Mouse (Mus musculus): Measurements from ENCODE around the gene Ccdc141.

Ccdc141 gene

DNA sequence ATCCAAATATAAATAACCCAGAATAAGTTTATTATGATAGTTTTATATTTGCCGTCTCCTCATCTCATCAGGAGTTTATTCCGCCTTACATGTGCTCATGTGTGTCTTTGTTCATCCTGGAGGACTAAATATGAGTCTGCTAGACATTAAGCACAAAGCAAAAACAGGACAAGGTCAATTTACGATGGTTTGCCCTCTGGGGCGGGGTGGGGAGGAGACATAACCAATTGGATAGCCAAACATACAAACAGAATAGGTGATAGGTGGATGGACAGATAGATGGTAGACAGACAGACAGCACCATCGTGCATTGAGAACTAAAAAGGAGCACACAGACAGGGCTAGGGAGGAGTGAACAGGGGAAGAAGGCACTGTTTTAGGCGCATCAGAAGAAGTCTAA lies 3.4 kb upstream of the Ccdc141 start:
- no peak for DNase-seq (ENCODE audit: low read depth)

DNA sequence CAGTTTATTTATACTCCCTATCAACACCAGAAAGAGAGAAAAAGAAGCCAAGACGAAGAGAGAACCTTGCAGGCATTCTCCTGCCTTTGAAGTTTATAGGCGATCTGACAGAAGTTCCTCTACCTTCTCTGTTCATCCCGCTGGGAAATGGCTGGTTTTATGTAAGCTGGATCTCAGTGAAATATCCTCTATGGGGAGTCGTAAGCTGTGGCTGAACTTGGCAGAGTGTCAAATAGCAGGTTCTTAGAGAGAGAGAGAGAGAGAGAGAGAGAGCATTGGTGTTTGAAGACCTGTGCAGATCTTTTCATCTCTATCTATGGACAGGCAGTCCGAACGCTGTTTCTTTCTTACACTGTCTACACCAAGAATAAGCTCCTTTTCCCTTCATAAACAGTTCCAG lies 2.9 kb upstream of the Ccdc141 start:
- no peak for DNase-seq (ENCODE audit: low read depth)

DNA sequence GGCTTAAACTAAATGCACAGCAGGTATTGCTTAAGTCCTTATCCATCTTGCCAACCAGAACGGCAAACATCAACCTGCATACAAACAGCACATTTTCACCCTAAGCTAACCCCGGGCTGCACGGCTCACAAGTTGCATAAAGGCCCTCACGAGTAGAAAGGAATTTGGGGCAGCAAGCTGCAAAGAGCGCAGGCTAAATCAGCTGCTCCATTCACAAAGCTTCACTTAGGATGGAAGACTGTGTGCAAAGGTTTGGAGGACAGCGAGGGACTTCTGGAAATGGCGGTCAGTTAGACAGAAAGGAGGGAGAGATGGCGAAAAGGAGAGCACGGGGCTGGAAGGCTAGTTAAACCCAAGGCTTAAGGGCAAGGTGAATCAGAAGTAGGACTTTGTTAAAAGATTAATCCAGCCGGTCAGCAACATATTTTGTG lies 1.8 kb upstream of the Ccdc141 start:
- no peak for DNase-seq (ENCODE audit: low read depth)

DNA sequence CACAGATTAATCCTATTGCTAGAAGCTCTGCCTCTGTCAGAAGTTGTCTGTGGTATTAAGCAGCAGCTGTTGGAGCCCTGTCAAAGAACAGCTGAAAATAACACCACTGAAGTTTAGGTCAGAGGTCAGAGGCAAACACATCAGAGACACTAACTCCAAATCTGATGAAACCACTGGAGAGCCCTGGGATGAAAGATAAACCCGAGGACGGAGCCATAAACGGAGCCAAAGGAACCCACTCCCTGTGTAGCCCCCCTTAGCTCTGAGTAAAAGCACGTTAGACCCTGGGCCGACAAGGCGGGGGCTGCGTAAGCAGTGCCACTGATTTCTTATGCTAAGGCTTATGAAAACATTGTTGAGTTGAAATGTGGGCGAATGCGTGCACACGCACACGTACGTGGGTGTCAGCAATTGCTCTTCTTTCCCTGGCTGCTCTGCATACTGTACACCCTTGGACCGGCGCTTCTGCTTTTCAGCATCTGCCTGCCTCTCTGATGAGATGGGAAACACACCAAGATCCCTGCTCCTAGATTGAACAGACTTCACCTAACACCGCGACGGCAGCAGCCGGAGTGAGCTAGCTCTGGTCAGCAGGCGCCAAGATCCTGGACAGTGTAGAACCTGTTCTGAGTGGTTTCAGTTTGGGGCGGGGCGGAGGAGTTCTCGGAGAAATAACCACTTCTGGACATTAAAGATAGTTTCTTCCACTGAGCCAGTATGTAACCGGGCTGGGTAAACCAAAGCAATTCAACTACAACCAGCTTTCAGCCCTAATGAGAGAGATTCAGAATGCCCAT lies 1.2 kb upstream of the Ccdc141 start:
- DNase-seq (ENCODE audit: low read depth): no peak

DNA sequence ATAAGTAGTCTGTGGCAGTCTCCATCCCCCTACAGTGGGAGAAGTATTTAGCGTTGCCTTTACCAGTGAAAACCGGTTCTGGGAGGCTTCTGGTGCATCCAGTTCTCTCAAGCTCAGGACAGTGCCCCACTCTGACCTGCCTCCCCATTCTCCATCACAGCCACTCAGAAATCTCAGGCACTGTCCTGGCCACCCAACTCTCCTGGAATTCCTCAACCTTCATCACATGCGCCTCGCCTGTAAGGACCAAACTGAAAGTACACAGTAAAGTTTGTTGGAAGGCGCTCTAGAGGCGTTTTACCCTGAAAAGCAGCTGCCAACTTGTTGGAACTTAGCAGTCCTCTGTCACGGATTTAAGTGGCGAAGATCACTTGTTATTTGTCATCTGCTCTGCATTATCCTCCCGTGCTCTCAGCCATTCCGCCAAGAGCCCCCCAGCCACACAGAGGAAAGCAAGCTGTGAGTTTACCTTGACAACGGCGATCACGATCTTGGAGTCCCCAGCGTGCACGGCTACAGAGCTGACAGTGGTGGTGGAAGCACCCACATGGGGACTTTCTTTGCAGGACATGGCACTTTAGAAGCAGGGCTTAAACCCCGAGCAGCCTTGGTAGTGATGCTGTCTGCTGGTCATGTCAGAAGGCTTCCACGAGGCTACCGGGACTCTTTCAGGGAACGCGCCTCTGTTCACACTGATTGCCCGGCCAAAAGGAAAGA lies 362 bp downstream of the Ccdc141 start:
- DNase-seq (ENCODE audit: low read depth): no peak

DNA sequence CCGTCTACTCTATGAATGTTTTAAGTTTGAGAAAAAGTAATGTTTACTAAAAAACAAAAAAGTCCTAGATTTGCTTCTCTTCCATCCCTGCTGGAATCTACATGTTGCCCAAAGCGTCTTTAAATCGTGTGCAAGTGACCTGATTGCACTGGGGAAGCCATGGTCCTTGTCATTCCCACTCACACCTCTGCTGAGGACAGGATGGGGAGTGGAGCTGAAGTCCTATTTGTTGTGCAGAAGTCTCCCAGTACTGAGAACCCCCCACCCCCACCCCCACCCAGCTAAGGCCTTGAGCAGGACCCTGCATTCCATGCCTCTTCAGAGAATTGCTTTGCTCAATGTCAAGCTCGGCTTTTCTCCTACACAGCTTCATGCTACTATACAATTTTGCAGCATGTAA lies 1.2 kb downstream of the Ccdc141 start:
- DNase-seq (ENCODE audit: low read depth): no peak

DNA sequence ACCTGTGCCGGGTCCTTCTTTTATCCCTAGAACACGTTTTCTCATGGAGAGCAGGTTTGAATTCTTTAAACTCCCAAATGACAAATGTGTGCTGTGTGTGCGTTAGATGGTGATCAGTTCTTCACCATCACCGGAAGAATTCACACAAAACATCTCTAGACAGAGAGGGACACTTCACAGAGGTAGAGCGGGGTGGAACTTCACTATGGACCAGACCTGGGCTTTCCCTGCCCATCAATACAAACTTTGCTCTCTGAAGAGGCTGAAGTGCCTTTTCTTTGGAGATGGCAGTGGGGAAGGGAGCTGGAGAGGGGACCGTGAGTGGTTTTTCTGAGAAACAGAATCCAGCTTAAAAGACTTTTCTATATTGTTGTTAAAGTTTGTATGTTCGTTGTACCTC lies 1.7 kb downstream of the Ccdc141 start:
- no peak for DNase-seq (ENCODE audit: low read depth)

DNA sequence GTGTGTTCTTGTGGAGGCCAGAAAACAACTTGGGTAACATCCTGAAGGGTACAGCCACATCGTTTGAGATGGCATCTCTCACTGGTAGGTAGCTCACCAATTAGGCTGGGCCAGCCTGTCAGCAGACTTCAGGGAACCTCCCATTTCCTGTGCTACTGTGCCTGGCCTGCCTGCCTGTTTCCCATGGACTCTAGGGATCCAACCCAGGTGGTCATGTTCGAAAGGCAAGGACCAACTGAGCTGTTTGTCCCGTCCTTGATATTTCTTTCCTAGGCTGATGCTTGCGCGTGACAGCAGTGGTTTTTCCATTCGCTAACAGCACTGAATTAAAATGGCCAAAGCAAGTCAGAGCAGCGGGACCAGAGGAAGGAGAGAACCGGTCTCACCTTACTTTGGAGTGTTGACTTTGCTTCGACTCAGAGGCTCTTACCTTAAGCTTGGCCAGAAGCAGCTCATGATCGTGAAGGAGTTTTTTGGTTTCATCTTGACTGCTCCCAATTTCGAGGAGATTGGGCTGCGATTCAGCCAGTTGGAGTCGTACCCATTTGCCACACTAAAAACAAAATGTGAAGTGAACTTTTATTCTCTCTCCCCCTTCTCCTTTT lies 2.3 kb downstream of the Ccdc141 start:
- DNase-seq (ENCODE audit: low read depth): no peak

DNA sequence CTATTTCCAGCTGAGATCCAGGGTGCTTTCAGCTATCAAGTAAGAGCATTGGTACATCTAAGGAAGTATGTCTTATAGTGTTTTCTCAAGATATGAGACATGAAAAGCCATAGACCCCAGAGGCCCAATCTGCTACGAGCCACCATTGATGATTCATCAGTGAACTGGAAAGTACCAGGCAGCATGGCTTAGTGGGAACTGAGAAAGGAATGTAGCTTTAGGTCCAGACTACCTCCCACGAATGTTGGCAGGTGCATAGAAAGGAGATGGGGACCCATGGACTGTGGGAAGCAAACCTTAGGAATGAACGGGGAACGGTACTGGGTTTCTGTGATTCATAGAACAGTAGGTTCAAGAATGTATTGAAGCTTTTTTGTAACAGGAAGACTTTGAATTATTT lies 4.1 kb downstream of the Ccdc141 start:
- no peak for DNase-seq (ENCODE audit: low read depth)

DNA sequence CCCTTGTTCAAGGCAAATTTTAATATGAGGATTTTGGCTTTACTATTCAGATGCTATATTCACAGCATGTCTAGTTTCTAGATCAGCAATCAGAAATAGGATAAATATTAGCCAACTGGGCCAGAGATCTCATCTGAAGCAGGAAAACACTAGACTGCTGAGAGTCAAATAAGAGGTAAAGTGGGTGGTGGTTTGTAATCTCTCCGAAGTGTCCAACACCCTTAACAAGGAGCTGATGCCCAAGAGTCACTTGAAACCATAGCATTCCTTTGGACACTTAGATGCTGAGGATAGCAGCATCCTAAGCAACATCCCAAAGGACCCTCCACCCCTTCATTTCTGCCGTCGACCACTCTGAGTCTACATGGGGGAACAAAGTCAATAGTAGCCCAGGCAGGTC lies 5.8 kb downstream of the Ccdc141 start:
- DNase-seq (ENCODE audit: low read depth): no peak

DNA sequence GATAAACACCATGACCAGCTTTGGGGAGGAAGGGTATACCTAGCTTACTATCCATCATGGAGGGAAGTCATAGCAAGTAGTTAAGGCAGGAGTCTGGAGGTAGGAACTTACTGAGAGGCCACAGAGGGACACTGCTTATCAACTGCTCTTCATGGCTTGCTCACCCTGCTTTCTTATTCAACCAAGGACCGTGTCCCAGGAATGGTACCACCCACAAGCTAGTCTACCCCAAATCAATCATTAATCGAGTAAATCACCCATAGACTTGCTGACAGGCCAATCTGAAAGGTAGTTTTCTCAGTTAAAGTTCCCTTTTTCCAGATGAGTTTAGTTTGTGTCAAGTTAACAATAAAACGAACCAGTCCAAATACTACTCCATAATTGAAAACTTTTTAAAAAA lies 7.1 kb downstream of the Ccdc141 start:
- no peak for DNase-seq (ENCODE audit: low read depth)

DNA sequence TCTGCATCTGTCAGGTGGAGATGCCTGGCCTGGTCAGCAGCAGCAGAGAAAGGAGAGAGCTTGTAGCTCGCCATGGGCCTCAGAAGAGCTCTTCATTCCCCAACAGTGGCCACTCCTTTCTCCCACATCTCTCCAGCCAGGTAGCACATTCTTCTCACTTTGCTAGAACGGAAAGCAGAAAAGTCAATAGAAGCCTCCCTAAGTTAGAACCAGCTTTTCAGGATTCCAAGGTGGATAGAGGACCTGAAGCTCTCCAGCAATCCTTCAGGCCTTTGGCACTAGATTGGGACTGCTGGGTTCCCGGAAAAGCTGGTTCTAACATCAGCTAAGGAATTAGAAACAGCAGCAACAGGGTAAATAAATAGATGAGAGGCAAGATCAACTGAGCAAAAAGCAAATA lies 8.3 kb downstream of the Ccdc141 start:
- no peak for DNase-seq (ENCODE audit: low read depth)

DNA sequence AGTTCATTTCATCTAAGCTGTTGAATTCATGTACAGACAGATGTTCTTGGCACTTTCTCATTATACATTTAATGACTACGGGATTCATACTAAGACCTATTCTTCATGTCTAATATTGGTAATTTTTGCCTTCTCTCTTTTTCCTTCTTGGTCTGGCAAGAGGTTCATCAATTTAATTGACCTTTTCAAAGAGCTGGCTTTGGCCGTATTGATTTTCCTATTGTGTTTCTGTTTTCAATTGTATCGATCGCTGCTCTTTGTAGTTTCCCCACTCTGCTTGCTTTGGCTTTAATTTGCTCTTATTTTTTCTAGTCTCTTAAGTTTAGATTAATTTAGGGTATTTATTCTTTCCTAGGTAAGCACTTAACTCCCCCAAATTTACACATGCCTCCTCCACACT lies 12.9 kb downstream of the Ccdc141 start:
- DNase-seq (ENCODE audit: low read depth): no peak

DNA sequence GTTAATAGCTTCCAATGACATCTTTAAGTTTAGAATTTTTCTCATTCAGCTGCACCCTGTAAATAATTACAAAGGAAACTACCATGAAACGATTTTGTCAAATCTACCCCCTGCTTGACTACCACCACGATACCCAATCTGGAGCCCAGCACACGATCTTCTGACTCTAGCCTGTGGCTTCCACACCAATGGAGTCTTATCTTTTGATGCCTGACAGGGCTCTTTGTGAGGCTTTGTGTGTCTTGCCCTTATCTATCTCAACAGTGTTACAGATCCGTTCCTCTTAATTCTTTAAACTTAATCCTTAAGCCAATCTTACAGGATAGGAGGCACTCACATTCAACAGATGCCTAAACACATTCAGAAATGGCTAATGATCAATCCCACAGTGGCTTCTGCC lies 16.4 kb downstream of the Ccdc141 start:
- DNase-seq (ENCODE audit: low read depth): no peak

DNA sequence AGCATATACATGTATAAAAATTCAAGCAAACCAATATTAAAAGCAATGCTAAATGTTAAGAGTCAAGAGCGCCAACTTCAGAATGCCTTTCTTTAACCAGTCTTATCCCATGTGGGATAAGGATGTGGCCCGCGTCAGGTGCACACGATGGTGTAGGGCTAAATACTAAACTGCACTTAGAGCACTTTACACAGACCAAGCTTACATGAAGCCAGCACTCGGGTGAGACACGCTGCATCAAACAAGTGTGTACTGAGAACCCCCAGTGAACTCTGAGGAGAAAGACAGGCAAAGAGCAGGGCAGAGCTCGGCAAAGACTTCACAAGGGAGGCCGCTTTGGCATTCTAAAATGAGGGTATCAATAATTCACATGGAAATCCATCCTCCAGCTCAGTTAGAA lies 19.2 kb downstream of the Ccdc141 start:
- no peak for DNase-seq (ENCODE audit: low read depth)

DNA sequence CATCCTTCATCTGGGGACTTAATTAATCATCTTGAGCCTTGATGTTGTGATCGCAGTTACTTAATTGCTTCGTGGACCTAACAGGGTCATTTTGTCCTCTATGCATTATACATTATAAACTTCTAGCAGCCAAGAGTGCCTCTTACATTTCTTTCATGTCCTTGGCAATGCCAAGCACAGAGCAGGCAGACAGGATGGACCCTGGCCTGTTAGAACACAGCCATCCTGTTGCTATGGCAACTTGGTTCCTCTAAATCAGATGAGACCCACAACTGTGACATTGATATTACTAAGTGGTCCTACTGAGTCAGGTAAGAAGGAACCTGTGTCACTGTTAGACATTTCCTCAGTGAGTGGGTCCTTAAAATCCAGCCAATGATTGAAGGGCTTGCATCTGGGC lies 20.9 kb downstream of the Ccdc141 start:
- DNase-seq (ENCODE audit: low read depth): no peak

DNA sequence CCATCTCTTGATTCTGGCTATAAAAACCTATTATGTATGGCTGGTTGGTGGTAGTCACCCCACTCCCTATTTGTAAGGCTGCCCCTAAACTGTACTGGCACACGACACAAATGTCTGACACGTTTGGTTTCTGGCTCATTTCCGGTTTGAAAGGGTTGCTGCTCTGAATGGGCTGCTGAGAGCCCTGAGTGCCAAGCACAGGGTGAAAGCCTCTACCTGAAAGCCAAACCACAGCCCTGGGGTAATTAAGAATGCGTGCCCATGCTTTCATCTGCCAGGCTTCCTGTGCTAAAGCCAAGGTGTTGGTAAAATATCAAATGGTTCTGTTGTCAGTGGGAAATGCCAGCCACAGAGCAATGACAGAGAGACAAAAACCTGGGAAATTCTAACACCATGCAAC lies 22.2 kb downstream of the Ccdc141 start:
- DNase-seq (ENCODE audit: low read depth): no peak

DNA sequence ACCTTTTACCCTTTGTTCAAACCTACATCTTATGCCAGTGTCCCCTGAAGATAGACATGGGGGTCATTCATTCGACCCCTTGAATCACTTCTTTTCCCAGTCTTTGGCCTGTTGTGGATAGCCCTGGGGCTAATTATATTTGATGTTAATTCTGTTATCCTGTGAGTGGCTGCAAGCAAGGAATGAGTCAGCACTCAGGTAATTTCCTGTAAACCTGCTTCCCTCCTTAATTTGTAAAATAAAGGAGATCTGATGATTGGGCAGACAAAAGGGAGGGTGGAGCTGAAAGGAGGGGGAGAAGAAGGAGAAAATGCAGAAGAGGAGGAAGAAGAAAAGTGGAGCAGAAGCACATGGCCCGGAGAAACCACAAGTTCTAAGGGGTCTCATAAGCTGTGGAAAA lies 23.5 kb downstream of the Ccdc141 start:
- DNase-seq (ENCODE audit: low read depth): no peak

DNA sequence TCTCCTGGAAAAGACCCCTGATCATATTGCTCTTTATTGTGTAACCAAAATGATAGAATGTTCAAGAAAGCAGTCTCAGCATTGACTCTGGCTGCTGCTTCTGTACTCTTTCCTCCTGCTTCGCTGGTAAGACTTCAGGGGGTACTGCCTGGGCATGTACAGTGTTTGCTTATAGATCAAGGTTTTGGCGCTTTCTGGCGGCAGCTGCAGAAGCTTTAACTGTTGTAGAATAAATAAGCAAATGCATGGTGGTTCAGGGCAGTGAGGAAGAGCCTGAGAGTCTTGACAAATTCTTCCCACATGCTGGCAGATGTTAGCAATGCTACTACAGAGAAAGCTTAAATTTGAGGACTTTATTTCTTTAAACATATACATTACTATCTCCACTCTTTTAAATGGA lies 24.1 kb downstream of the Ccdc141 start:
- no peak for DNase-seq (ENCODE audit: low read depth)

DNA sequence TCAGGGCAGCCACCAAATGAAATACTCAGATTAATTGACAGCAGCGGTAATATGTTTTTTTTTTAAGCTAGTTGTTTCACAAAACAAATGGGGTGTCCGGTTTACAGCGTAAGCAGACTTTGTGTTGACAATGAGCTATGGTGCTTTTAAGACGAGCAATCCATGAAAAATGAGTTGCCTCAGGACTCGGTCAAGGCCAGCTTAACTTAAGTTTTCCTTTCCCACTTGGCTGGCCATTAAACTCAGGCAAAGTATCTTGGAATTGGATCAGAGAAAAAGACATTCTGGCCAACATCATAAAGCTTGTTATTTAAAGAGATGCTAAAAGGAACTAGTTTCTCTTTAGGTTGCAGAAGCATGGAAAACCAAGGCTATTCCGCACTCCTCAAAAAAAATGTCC lies 26.9 kb downstream of the Ccdc141 start:
- no peak for DNase-seq (ENCODE audit: low read depth)

DNA sequence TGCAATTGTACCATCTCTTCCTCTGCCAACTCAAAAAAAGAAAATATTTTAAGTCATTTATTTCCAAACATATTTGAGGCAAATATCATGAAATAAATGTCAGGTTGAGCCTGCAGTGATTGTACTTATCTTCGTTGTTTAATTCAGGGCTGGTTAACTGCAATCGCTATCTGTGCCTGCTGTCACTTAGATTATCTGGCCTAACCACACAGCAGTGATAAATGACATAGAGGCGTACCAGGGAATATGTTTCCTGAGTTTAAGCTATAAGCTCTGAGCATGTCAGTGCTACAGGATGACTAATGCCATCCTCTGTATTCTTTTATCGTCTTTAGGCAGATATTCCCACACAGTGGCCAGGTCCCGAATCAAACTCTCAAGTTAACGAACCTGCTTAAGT lies 31.6 kb downstream of the Ccdc141 start:
- no peak for DNase-seq (ENCODE audit: low read depth)

DNA sequence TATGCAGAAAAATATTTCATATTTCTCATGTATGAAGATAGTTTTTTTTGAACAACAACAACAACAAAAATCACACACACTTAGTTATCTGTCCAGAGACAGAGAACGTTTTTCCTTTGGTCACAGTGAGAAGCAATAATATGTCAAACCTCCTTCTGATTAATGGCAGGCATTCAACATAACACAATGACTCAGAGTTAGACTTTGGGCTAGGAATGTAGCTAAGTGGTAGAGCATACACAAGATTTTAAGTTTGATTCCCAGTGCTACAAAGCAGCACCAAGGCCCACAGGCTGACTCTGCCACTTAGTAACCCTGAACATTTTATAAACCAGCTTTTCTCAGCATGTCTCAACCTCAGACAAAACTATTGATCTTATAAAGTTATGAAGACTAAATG lies 35.5 kb downstream of the Ccdc141 start:
- DNase-seq (ENCODE audit: low read depth): no peak

DNA sequence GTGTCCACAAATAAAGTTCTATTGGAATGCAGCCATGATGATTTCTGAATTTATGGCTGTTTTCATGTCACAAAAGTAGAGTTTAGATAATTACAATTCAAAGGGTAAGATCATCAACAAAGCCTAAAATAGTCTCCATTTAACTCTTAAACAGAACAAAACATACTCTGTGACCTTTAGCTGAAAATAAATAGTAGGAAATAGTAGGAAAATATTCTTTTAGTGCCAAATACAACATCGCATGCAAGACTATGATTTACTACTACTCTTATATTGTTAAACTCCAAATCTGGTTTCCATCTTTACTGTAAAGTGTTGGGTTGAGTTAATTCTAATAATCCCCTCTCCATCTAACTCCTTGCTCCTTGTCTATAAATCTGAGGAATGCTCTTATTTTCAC lies 37.0 kb downstream of the Ccdc141 start:
- no peak for DNase-seq (ENCODE audit: low read depth)

DNA sequence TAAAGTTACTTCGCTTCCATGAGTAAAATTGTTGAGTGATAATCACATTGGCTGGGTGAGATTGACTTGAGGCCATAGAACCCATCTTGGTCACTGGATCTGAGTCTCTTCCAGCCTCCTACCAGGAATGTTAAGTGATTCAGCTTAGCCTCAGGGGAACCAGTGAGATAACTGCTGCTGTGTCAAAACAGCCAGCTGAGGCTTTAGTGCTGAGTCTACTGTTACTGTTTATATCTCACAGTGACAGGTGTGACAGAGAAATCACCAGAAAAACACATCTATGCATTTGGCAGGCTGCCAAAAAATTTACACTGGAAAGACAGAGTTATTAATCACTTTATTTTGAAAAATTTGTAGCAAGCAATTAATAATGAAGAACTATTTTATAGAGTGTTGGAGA lies 43.5 kb downstream of the Ccdc141 start:
- no peak for DNase-seq (ENCODE audit: low read depth)
